ENCODE assay signal across 8 mouse cellular contexts in genomic region chr11:70655571-70656455, GRCm38 (mm10). TPM values are rescaled to one million over a fixed set of nuclear protein-coding genes. Genes with fewer than 3 reads are reported as not detected.
A peak's percentile ranks its signal among the peaks of the same experiment; 100 is the strongest.
DNase-seq lines count a peak whose midpoint lies in the region; ATAC-seq and TF ChIP-seq lines count a peak whose summit lies in the region.

No protein-coding gene starts in this region.

- no peak; the same call in 1 of the 2 replicates for ATAC-seq in forebrain, embryonic 15.5 days (replicated peaks)
- ATAC-seq in limb, embryonic 14.5 days (ENCODE audit: low FRiP score, low read depth) = peak; percentile 16
- no peak for ATAC-seq in midbrain, embryonic 16.5 days

- WGBS in forebrain, embryonic 15.5 days = under 1% methylated on average over 61 of the region's 61 CpGs
- under 1% methylated on average over 61 of the region's 61 CpGs for WGBS in hindbrain, embryonic 10.5 days
- under 1% methylated on average over 60 of the region's 61 CpGs for WGBS in limb, embryonic 14.5 days
- under 1% methylated on average over 61 of the region's 61 CpGs for WGBS in midbrain, embryonic 16.5 days

- TF ChIP-seq CTCF in E14TG2a.4 (conservative IDR thresholded peaks at IDR 0.05; ENCODE audit: low read length) = no peak

- peak; percentile 31; the same call in 1 of the 2 replicates for TF ChIP-seq POLR2A in limb, embryonic 14.5 days (IDR thresholded peaks at IDR 0.05; ENCODE audit: borderline replicate concordance, extremely low read depth, insufficient read depth, insufficient read length)

- peaks cover 30% of the 10 kb centered on the region for H3K9me3 ChIP-seq in E14TG2a.4 (ENCODE audit: low read length)
- H3K9me3 ChIP-seq in forebrain, embryonic 15.5 days = no peaks in the 10 kb centered on the region
- H3K9me3 ChIP-seq in hindbrain, embryonic 10.5 days = no peaks in the 10 kb centered on the region
- H3K9me3 ChIP-seq in limb, embryonic 14.5 days (ENCODE audit: control insufficient read depth, low read length) = no peaks in the 10 kb centered on the region
- no peaks in the 10 kb centered on the region for H3K9me3 ChIP-seq in midbrain, embryonic 16.5 days (replicated peaks; ENCODE audit: control insufficient read depth, low read length, poor library complexity, severe bottlenecking)

- peak overlapping the region; percentile 97 for H3K9ac ChIP-seq in forebrain, embryonic 15.5 days (replicated peaks)
- H3K9ac ChIP-seq in limb, embryonic 14.5 days (ENCODE audit: low read depth, low read length, severe bottlenecking) = peak overlapping the region; percentile 96
- H3K9ac ChIP-seq in midbrain, embryonic 16.5 days (ENCODE audit: low read depth, low read length) = peak overlapping the region; percentile 59

- intact Hi-C loops in left cerebral cortex, postnatal 36 days (cut with DNase I) = loop anchor here (2.0 kb wide), 1 partner anchor 13 kb away; the partner anchor contains the start of gene Spag7

- peak; percentile 79 for DNase-seq in adrenal gland, postnatal 14 days
- peak; percentile 74 for DNase-seq in hindbrain, embryonic 10.5 days (ENCODE audit: low spot score)
- DNase-seq in limb, embryonic 14.5 days (ENCODE audit: low spot score) = peak; percentile 64
- DNase-seq in thymus, postnatal 14 days = peak; percentile 73
- no peak for DNase-seq in left cerebral cortex, postnatal 36 days (ENCODE audit: low spot score in 2 of 2)

- peaks cover 34% of the 10 kb centered on the region for H3K36me3 ChIP-seq in E14TG2a.4 (ENCODE audit: insufficient read depth, low read length)
- H3K36me3 ChIP-seq in forebrain, embryonic 15.5 days = peaks cover 16% of the 10 kb centered on the region
- peaks cover 34% of the 10 kb centered on the region for H3K36me3 ChIP-seq in hindbrain, embryonic 10.5 days
- peaks cover 29% of the 10 kb centered on the region for H3K36me3 ChIP-seq in limb, embryonic 14.5 days (ENCODE audit: control insufficient read depth, insufficient read depth, low read length)
- H3K36me3 ChIP-seq in midbrain, embryonic 16.5 days (ENCODE audit: control insufficient read depth, insufficient read depth, low read length) = peaks cover 5% of the 10 kb centered on the region

- peaks cover 70% of the 10 kb centered on the region for H3K4me1 ChIP-seq in E14TG2a.4 (replicated peaks; ENCODE audit: low read depth, low read length)
- H3K4me1 ChIP-seq in forebrain, embryonic 15.5 days = peaks cover 41% of the 10 kb centered on the region
- H3K4me1 ChIP-seq in hindbrain, embryonic 10.5 days (replicated peaks) = peaks cover 66% of the 10 kb centered on the region
- peaks cover 24% of the 10 kb centered on the region for H3K4me1 ChIP-seq in limb, embryonic 14.5 days (ENCODE audit: control insufficient read depth, insufficient read depth, low read length)
- peaks cover 29% of the 10 kb centered on the region for H3K4me1 ChIP-seq in midbrain, embryonic 16.5 days (ENCODE audit: control insufficient read depth, insufficient read depth, low read length)

- peak overlapping the region; percentile 72 for H3K4me2 ChIP-seq in forebrain, embryonic 15.5 days (replicated peaks)
- H3K4me2 ChIP-seq in limb, embryonic 14.5 days (replicated peaks; ENCODE audit: low read depth, low read length, severe bottlenecking) = peak overlapping the region; percentile 97
- H3K4me2 ChIP-seq in midbrain, embryonic 16.5 days (ENCODE audit: low read length) = peak overlapping the region; percentile 83

- H3K27ac ChIP-seq in forebrain, embryonic 15.5 days (replicated peaks) = peak overlapping the region; percentile 97
- H3K27ac ChIP-seq in hindbrain, embryonic 10.5 days = peak overlapping the region; percentile 99
- peak overlapping the region; percentile 97 for H3K27ac ChIP-seq in limb, embryonic 14.5 days (replicated peaks; ENCODE audit: low read depth, low read length)
- H3K27ac ChIP-seq in midbrain, embryonic 16.5 days (ENCODE audit: low read length) = peak overlapping the region; percentile 95

- H3K27me3 ChIP-seq in E14TG2a.4 (ENCODE audit: insufficient read depth, low read length) = peaks cover 5% of the 10 kb centered on the region; the same call in 1 of the 2 replicates
- H3K27me3 ChIP-seq in forebrain, embryonic 15.5 days = no peaks in the 10 kb centered on the region
- no peaks in the 10 kb centered on the region for H3K27me3 ChIP-seq in hindbrain, embryonic 10.5 days (ENCODE audit: insufficient read depth, poor library complexity, severe bottlenecking)
- no peaks in the 10 kb centered on the region for H3K27me3 ChIP-seq in limb, embryonic 14.5 days (ENCODE audit: control insufficient read depth, insufficient read depth, low read length)
- no peaks in the 10 kb centered on the region for H3K27me3 ChIP-seq in midbrain, embryonic 16.5 days (ENCODE audit: control insufficient read depth, insufficient read depth, low read depth, low read length)

- H3K4me3 ChIP-seq in E14TG2a.4 (replicated peaks; ENCODE audit: low read length) = peak overlapping the region; percentile 99
- H3K4me3 ChIP-seq in forebrain, embryonic 15.5 days = peak overlapping the region; percentile 99
- peak overlapping the region; percentile 97 for H3K4me3 ChIP-seq in hindbrain, embryonic 10.5 days
- peak overlapping the region; percentile 100 for H3K4me3 ChIP-seq in limb, embryonic 14.5 days (replicated peaks; ENCODE audit: low read length)
- H3K4me3 ChIP-seq in midbrain, embryonic 16.5 days (ENCODE audit: low read depth, low read length) = peak overlapping the region; percentile 95

RNA-seq across cellular contexts. Expression of gene Eno3, which starts 1.2 kb away (rescaled TPM):
- 14.9 and 21.4 TPM in 2 replicates for total RNA-seq in adrenal gland, postnatal 14 days (2021)
- 6.3 and 8.4 TPM in 2 replicates for polyA plus RNA-seq in forebrain, embryonic 15.5 days (2015; fragmentation: Nextera tagmentation; extraction: Ambion mirVana)
- polyA plus RNA-seq in hindbrain, embryonic 10.5 days (2016; fragmentation: Nextera tagmentation; extraction: Ambion mirVana) = 39.3 and 53.3 TPM in 2 replicates
- 75.3 and 84.6 TPM in 2 replicates for polyA plus RNA-seq in limb, embryonic 14.5 days (2012; rRNA removed)
- 60.3 and 89.9 TPM in 2 replicates for polyA plus RNA-seq in limb, embryonic 14.5 days (2014; fragmentation: Nextera tagmentation; extraction: Ambion mirVana)
- 6.0 and 8.1 TPM in 2 replicates for polyA plus RNA-seq in midbrain, embryonic 16.5 days (2015; fragmentation: Nextera tagmentation; extraction: Ambion mirVana)
- 1 to 10 TPM; 9.5 to 9.6 TPM for total RNA-seq in left cerebral cortex, postnatal 36 days (2021)

RNA-seq across cellular contexts. Expression of gene Pfn1, which starts 1.4 kb away (rescaled TPM):
- total RNA-seq in adrenal gland, postnatal 14 days (2021) = 807 and 918 TPM in 2 replicates
- 683 and 724 TPM in 2 replicates for polyA plus RNA-seq in forebrain, embryonic 15.5 days (2015; fragmentation: Nextera tagmentation; extraction: Ambion mirVana)
- polyA plus RNA-seq in hindbrain, embryonic 10.5 days (2016; fragmentation: Nextera tagmentation; extraction: Ambion mirVana) = 1,872 and 1,874 TPM in 2 replicates
- 946 and 1,024 TPM in 2 replicates for polyA plus RNA-seq in limb, embryonic 14.5 days (2012; rRNA removed)
- 1,646 and 1,675 TPM in 2 replicates for polyA plus RNA-seq in limb, embryonic 14.5 days (2014; fragmentation: Nextera tagmentation; extraction: Ambion mirVana)
- 617 and 632 TPM in 2 replicates for polyA plus RNA-seq in midbrain, embryonic 16.5 days (2015; fragmentation: Nextera tagmentation; extraction: Ambion mirVana)
- total RNA-seq in left cerebral cortex, postnatal 36 days (2021) = 100 to 1,000 TPM; 217 to 244 TPM

RNA-seq across cellular contexts. Expression of gene Slc25a11, which starts 8.5 kb away (rescaled TPM):
- total RNA-seq in adrenal gland, postnatal 14 days (2021) = 175 and 184 TPM in 2 replicates
- 167 and 168 TPM in 2 replicates for polyA plus RNA-seq in forebrain, embryonic 15.5 days (2015; fragmentation: Nextera tagmentation; extraction: Ambion mirVana)
- polyA plus RNA-seq in hindbrain, embryonic 10.5 days (2016; fragmentation: Nextera tagmentation; extraction: Ambion mirVana) = 144 and 155 TPM in 2 replicates
- 134 and 150 TPM in 2 replicates for polyA plus RNA-seq in limb, embryonic 14.5 days (2012; rRNA removed)
- polyA plus RNA-seq in limb, embryonic 14.5 days (2014; fragmentation: Nextera tagmentation; extraction: Ambion mirVana) = 159 and 163 TPM in 2 replicates
- 171 and 174 TPM in 2 replicates for polyA plus RNA-seq in midbrain, embryonic 16.5 days (2015; fragmentation: Nextera tagmentation; extraction: Ambion mirVana)
- total RNA-seq in left cerebral cortex, postnatal 36 days (2021) = 100 to 1,000 TPM; 113 to 125 TPM

RNA-seq across cellular contexts. Expression of gene Rnf167, which starts 8.8 kb away (rescaled TPM):
- 69.6 and 88.5 TPM in 2 replicates for total RNA-seq in adrenal gland, postnatal 14 days (2021)
- polyA plus RNA-seq in forebrain, embryonic 15.5 days (2015; fragmentation: Nextera tagmentation; extraction: Ambion mirVana) = 126 and 130 TPM in 2 replicates
- polyA plus RNA-seq in hindbrain, embryonic 10.5 days (2016; fragmentation: Nextera tagmentation; extraction: Ambion mirVana) = 90.6 and 97.1 TPM in 2 replicates
- polyA plus RNA-seq in limb, embryonic 14.5 days (2012; rRNA removed) = 96.3 and 110 TPM in 2 replicates
- 109 and 119 TPM in 2 replicates for polyA plus RNA-seq in limb, embryonic 14.5 days (2014; fragmentation: Nextera tagmentation; extraction: Ambion mirVana)
- polyA plus RNA-seq in midbrain, embryonic 16.5 days (2015; fragmentation: Nextera tagmentation; extraction: Ambion mirVana) = 105 TPM in 2 replicates
- 10 to 100 TPM; 78.6 to 87.8 TPM for total RNA-seq in left cerebral cortex, postnatal 36 days (2021)

RNA-seq across cellular contexts. Expression of gene Spag7, which starts 13.4 kb away (rescaled TPM):
- 72.5 and 77.1 TPM in 2 replicates for total RNA-seq in adrenal gland, postnatal 14 days (2021)
- 148 and 153 TPM in 2 replicates for polyA plus RNA-seq in forebrain, embryonic 15.5 days (2015; fragmentation: Nextera tagmentation; extraction: Ambion mirVana)
- polyA plus RNA-seq in hindbrain, embryonic 10.5 days (2016; fragmentation: Nextera tagmentation; extraction: Ambion mirVana) = 185 and 191 TPM in 2 replicates
- polyA plus RNA-seq in limb, embryonic 14.5 days (2012; rRNA removed) = 63.3 and 93.7 TPM in 2 replicates
- 97.0 and 98.1 TPM in 2 replicates for polyA plus RNA-seq in limb, embryonic 14.5 days (2014; fragmentation: Nextera tagmentation; extraction: Ambion mirVana)
- polyA plus RNA-seq in midbrain, embryonic 16.5 days (2015; fragmentation: Nextera tagmentation; extraction: Ambion mirVana) = 151 and 157 TPM in 2 replicates
- total RNA-seq in left cerebral cortex, postnatal 36 days (2021) = 10 to 100 TPM; 52.5 to 57.8 TPM

Comparison
In these comparisons a context has a peak if more than half of its experiments do, and no peak if none do; other contexts are left out.
1. DNase-seq: peak in adrenal gland, postnatal 14 days (single experiment), hindbrain, embryonic 10.5 days (single experiment), limb, embryonic 14.5 days (single experiment) and thymus, postnatal 14 days (single experiment); none in left cerebral cortex, postnatal 36 days (0 of 2).
2. Peak in every context shown above with its lines, with median percentiles within 50 percentile points of each other: H3K4me3 ChIP-seq, H3K27ac ChIP-seq, H3K4me2 ChIP-seq and H3K9ac ChIP-seq.